Mouse (Mus musculus) liver, adult 2 months (tissue): Measurements from ENCODE around the gene Gm49378.

Experiments used
- CTCF ChIP-seq: fragments of 200-500 bp; IDR thresholded peaks from 2 replicates; pipeline ENCODE4 v1.5.1; 2011; ENCODE audit warnings: low read depth, low read length, control low read depth
- POLR2A ChIP-seq: fragments of 200-500 bp; IDR thresholded peaks from 2 replicates; pipeline ENCODE4 v1.6.1; 2011; ENCODE audit warnings: low read length, control low read depth; ENCODE audit not compliant: insufficient read depth; ENCODE audit errors: extremely low read depth

- no peak for TF ChIP-seq POLR2A
- TF ChIP-seq CTCF: no peak
Observed at GRCm38 (mm10) chr14:55614565-55615178, 23.0 kb downstream of the Gm49378 start.
